Mouse (Mus musculus) heart, embryonic 12.5 days (tissue): Measurements from ENCODE around the gene Mpped2. TPM values are rescaled to one million over a fixed set of nuclear protein-coding genes. Genes with fewer than 3 reads are reported as not detected.

Source experiments
- ATAC-seq: fragments of 200-750 bp; cut with Nextera tagmentation; 2 replicates; pipeline ENCODE4 v1.8.0; 2017; ENCODE audit warnings: moderate TSS enrichment, moderate library complexity; ENCODE audit not compliant: insufficient number of reproducible peaks, low FRiP score
- H3K27ac ChIP-seq: fragments of 300-500 bp; sonication (generic); 2 replicates; pipeline ENCODE4 v1.5.1; 2016; ENCODE audit warnings: mild to moderate bottlenecking, moderate library complexity; ENCODE audit not compliant: poor library complexity, severe bottlenecking
- H3K27me3 ChIP-seq: fragments of 300-500 bp; sonication (generic); replicated peaks from 2 replicates; pipeline ENCODE4 v1.6.1; 2016; ENCODE audit warnings: mild to moderate bottlenecking, moderate library complexity
- H3K36me3 ChIP-seq: fragments of 300-500 bp; sonication (generic); 2 replicates; pipeline ENCODE4 v1.6.1; 2016; ENCODE audit warnings: mild to moderate bottlenecking, moderate library complexity
- H3K4me1 ChIP-seq: fragments of 300-500 bp; sonication (generic); replicated peaks from 2 replicates; pipeline ENCODE4 v1.6.1; 2016; ENCODE audit warnings: mild to moderate bottlenecking
- H3K4me2 ChIP-seq: fragments of 300-500 bp; sonication (generic); 2 replicates; pipeline ENCODE4 v1.6.1; 2016; ENCODE audit warnings: mild to moderate bottlenecking, moderate library complexity
- H3K4me3 ChIP-seq: fragments of 300-500 bp; sonication (generic); 2 replicates; pipeline ENCODE4 v1.5.1; 2016; ENCODE audit warnings: mild to moderate bottlenecking
- H3K9ac ChIP-seq: fragments of 300-500 bp; sonication (generic); 2 replicates; pipeline ENCODE4 v1.6.1; 2016; ENCODE audit warnings: mild to moderate bottlenecking, moderate library complexity
- H3K9me3 ChIP-seq: fragments of 300-500 bp; sonication (generic); replicated peaks from 2 replicates; pipeline ENCODE4 v1.6.1; 2016; ENCODE audit warnings: mild to moderate bottlenecking, moderate library complexity
- WGBS: fragments of 180-500 bp; shearing (Covaris S2); methylation state at CpG from one replicate; pipeline ENCODE4 v1.1.7; 2016; 5-methylcytosine and 5-hydroxymethylcytosine counted together
- polyA plus RNA-seq: library from polyadenylated mRNA; unstranded; fragments of >200 nt; fragmentation: Nextera tagmentation; extraction: Ambion mirVana; gene quantifications from 2 replicates; pipeline ENCODE4 v1.2.1, GENCODE M21; 2016

The Mpped2 gene
- polyA plus RNA-seq, 1 experiment from 2014 or later = 114 TPM

- no peak overlapping the region for H3K4me3 ChIP-seq
- H3K36me3 ChIP-seq = peaks cover 42% of the 10 kb centered on the region
- H3K9me3 ChIP-seq = no peaks in the 10 kb centered on the region
- no peak overlapping the region for H3K4me2 ChIP-seq
- no peak overlapping the region for H3K27ac ChIP-seq
- H3K27me3 ChIP-seq = no peaks in the 10 kb centered on the region
- ATAC-seq = no peak
- 0 out of 2 replicates have a peak, but pooled peaks cover 3% of the 10 kb centered on the region for H3K4me1 ChIP-seq
- 79% methylated on average over 9 of the region's 9 CpGs for WGBS
- H3K9ac ChIP-seq = no peak overlapping the region
Measured at GRCm38 (mm10) chr2:106873166-106873565, 180.1 kb downstream of the Mpped2 start.

- Histone ChIP-seq H3K9me3 (no peaks in the 10 kb centered on the region), H3K4me3 (no peak overlapping the region), H3K4me1 (no peaks in the 10 kb centered on the region), H3K27me3 (no peaks in the 10 kb centered on the region), H3K4me2 (no peak overlapping the region), H3K27ac (no peak overlapping the region), H3K36me3 (0 out of 2 replicates have a peak, but pooled peaks cover 4% of the 10 kb centered on the region), H3K9ac (no peak overlapping the region)
- no peak for ATAC-seq
- WGBS = 68% methylated on average over 8 of the region's 8 CpGs
Measured at GRCm38 (mm10) chr2:106883390-106883789, 190.3 kb downstream of the Mpped2 start.

GRCm38 (mm10) chr2:106888174-106888573 lies 195.1 kb downstream of the Mpped2 start:
- 89% methylated on average over 5 of the region's 5 CpGs for WGBS

DNA sequence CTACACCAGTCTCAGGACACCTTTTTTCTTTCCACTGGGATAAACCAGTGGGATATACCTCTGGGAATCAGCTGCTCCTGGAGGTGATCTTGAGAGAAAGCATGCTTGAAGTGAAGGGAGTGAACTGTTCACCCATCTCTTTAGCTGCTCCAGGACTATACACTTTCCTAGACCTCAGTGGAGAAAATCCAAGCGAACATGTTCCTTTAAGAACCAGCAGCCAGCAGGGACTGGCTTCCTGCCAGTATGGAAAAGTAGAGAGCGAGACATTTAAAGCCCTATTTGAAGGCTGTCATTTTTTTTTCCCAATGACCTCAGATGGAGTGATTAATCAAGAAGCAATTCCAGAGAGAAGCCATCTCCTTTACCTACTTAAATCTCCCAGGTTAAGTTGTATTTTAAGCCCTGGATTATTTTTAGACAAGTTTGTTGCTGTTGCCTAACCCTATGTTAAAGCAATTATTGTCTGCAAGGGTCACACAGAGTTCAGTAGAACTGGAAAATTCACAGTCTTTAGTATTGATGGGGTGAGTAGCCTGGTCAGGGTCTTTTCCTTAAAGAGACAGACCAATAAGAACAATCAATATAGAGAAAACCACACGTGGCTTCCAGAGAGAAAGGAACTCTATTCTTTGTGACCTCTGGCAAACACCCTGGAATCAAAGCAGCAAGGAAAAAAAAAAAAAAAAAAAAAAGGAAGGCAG lies 196.4 kb downstream of the Mpped2 start:
- ATAC-seq = peak; percentile 61; the same call in 1 of the 2 replicates
- Histone ChIP-seq H3K4me1 (peaks cover 15% of the 10 kb centered on the region), H3K9me3 (no peaks in the 10 kb centered on the region), H3K4me2 (no peak overlapping the region), H3K27ac (peak overlapping the region; percentile 47), H3K4me3 (no peak overlapping the region), H3K36me3 (no peaks in the 10 kb centered on the region), H3K9ac (no peak overlapping the region), H3K27me3 (no peaks in the 10 kb centered on the region)
- 13% methylated on average over 3 of the region's 3 CpGs for WGBS

More at GRCm38 (mm10) chr2:106888174-106888573, 195.1 kb downstream of the Mpped2 start:
- Histone ChIP-seq H3K4me3 (no peak overlapping the region), H3K9me3 (no peaks in the 10 kb centered on the region), H3K4me2 (no peak overlapping the region), H3K27me3 (no peaks in the 10 kb centered on the region), H3K27ac (no peak overlapping the region), H3K9ac (no peak overlapping the region), H3K4me1 (peaks cover 15% of the 10 kb centered on the region), H3K36me3 (no peaks in the 10 kb centered on the region)
- no peak for ATAC-seq

DNA sequence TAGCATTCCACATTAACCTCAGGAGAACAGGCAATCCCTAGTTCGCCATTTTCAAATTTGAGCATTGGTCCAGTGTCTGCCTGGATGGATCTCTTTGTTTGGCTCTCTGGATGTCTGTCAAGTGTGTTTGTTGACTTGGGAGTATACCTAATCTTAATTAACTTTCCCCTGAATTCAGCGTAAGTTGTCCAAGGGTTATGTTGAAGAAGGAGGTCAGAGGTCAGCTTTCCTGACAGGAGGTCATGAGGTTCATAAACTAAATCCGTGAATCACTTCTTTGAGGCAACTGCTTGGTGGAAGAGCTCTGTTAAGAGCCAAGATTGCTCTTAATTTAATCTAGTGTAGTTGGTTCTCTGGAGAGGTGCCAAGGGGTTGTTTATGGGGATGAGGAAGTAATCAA lies 200.3 kb downstream of the Mpped2 start:
- Histone ChIP-seq H3K9me3 (no peaks in the 10 kb centered on the region), H3K27me3 (no peaks in the 10 kb centered on the region), H3K9ac (no peak overlapping the region), H3K4me1 (peaks cover 15% of the 10 kb centered on the region), H3K4me2 (no peak overlapping the region), H3K4me3 (no peak overlapping the region), H3K27ac (no peak overlapping the region), H3K36me3 (no peaks in the 10 kb centered on the region)
- no peak for ATAC-seq
- 65% methylated on average over 3 of the region's 3 CpGs for WGBS

- Histone ChIP-seq H3K9me3 (no peaks in the 10 kb centered on the region), H3K27ac (no peak overlapping the region), H3K27me3 (no peaks in the 10 kb centered on the region), H3K9ac (no peak overlapping the region), H3K4me2 (no peak overlapping the region), H3K36me3 (no peaks in the 10 kb centered on the region), H3K4me3 (no peak overlapping the region), H3K4me1 (no peaks in the 10 kb centered on the region)
- no peak for ATAC-seq
- 18% methylated on average over 11 of the region's 11 CpGs for WGBS
Measured at GRCm38 (mm10) chr2:106895326-106896023, 202.4 kb downstream of the Mpped2 start.

DNA sequence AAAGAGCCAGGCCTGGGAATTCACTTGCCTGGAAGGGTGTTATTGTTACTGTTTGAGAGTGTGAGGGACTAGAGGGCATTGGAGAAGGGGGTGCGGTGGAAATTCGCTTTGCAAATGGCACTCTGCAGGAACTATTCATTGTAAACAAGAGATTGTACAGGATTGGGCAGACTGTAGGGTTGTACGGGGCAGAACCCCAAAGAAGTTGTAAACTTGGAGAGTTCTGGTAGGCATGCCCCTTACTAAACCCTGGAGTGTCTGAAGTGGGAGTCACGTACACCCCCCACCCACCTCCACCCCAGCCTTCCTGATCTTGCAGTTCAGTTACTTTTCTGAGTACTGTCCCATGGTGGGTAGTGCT lies 202.9 kb downstream of the Mpped2 start:
- no peak overlapping the region for H3K27ac ChIP-seq
- no peaks in the 10 kb centered on the region for H3K36me3 ChIP-seq
- no peaks in the 10 kb centered on the region for H3K4me1 ChIP-seq
- H3K9ac ChIP-seq = no peak overlapping the region
- 26% methylated on average over 4 of the region's 4 CpGs for WGBS
- H3K4me3 ChIP-seq = no peak overlapping the region
- H3K27me3 ChIP-seq = no peaks in the 10 kb centered on the region
- no peaks in the 10 kb centered on the region for H3K9me3 ChIP-seq
- no peak for ATAC-seq
- no peak overlapping the region for H3K4me2 ChIP-seq

- H3K4me2 ChIP-seq = no peak overlapping the region
- WGBS = 73% methylated on average over 6 of the region's 6 CpGs
- H3K4me1 ChIP-seq = no peaks in the 10 kb centered on the region
- no peaks in the 10 kb centered on the region for H3K9me3 ChIP-seq
- H3K4me3 ChIP-seq = no peak overlapping the region
- H3K27me3 ChIP-seq = no peaks in the 10 kb centered on the region
- H3K9ac ChIP-seq = no peak overlapping the region
- ATAC-seq = no peak
- no peak overlapping the region for H3K27ac ChIP-seq
- no peaks in the 10 kb centered on the region for H3K36me3 ChIP-seq
Measured at GRCm38 (mm10) chr2:106911951-106912480, 218.9 kb downstream of the Mpped2 start.
